Mouse (Mus musculus) CH12.LX (cell line): ENCODE results near the gene Dcaf12.

Experiments
- BHLHE40 ChIP-seq: IDR thresholded peaks from 2 replicates; pipeline ENCODE4 v1.6.1; 2011; ENCODE audit warnings: mild to moderate bottlenecking, low read depth, low read length, improper control_type of control experiment
- CHD1 ChIP-seq: IDR thresholded peaks from 2 replicates; pipeline ENCODE4 v1.6.1; 2012; ENCODE audit warnings: low read depth, low read length, improper control_type of control experiment, inconsistent platforms
- CTCF ChIP-seq, 2 experiments: IDR thresholded peaks in 1 of 2; conservative IDR thresholded peaks in 1 of 2; 2 replicates each; pipeline ENCODE4 v1.5.1; 2011 to 2012; ENCODE audit warnings: low read depth in 2 of 2, low read length in 2 of 2, improper control_type of control experiment in 1 of 2, inconsistent platforms in 1 of 2, mild to moderate bottlenecking in 1 of 2, moderate library complexity in 1 of 2
- HCFC1 ChIP-seq: IDR thresholded peaks from 2 replicates; pipeline ENCODE4 v1.6.1; 2012; ENCODE audit warnings: low read depth, mild to moderate bottlenecking, inconsistent platforms, low read length, improper control_type of control experiment
- JUND ChIP-seq: conservative IDR thresholded peaks from 2 replicates; pipeline ENCODE4 v1.6.1; 2011; ENCODE audit warnings: low read depth, low read length, improper control_type of control experiment
- MAZ ChIP-seq: IDR thresholded peaks from 2 replicates; pipeline ENCODE4 v1.6.1; 2012; ENCODE audit warnings: low read depth, mild to moderate bottlenecking, inconsistent platforms, low read length, improper control_type of control experiment, moderate library complexity
- POLR2A ChIP-seq: IDR thresholded peaks from 2 replicates; pipeline ENCODE4 v1.6.1; 2011; ENCODE audit warnings: low read depth, mild to moderate bottlenecking, improper control_type of control experiment, low read length
- RAD21 ChIP-seq: IDR thresholded peaks from 2 replicates; pipeline ENCODE4 v1.6.1; 2011; ENCODE audit warnings: low read depth, mild to moderate bottlenecking, low read length, improper control_type of control experiment, moderate library complexity
- TCF12 ChIP-seq: IDR thresholded peaks from 2 replicates; pipeline ENCODE4 v1.6.1; 2014; ENCODE audit warnings: low read depth, mild to moderate bottlenecking, inconsistent platforms, low read length, improper control_type of control experiment
- UBTF ChIP-seq: IDR thresholded peaks from 2 replicates; pipeline ENCODE4 v1.6.1; 2012; ENCODE audit warnings: low read depth, mild to moderate bottlenecking, inconsistent platforms, low read length, improper control_type of control experiment, moderate library complexity
- ZC3H11A ChIP-seq: IDR thresholded peaks from 2 replicates; pipeline ENCODE4 v1.6.1; 2012; ENCODE audit warnings: low read depth, mild to moderate bottlenecking, inconsistent platforms, low read length, improper control_type of control experiment

DNA sequence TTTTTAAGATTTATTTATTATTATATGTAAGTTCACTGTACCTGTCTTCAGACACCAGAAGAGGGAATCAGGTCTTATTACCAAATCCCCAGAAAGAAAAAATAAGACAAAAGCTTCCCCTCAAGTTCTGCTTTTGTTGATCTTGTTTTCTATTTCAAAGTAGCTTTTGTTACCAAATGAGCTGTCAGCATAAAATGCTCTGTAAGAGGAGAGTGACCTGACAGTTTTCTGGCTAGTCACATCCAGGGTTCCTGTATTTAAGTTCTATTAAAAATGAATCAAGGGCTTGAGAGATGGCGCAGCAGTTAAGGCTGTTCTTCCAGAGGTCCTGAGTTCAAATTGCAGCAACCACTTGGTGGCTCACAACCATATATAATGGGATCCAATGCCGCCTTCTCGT is 46.4 kb upstream of the Dcaf12 start:
- TF ChIP-seq BHLHE40, result no peak
- TF ChIP-seq CTCF (conservative IDR thresholded peaks at IDR 0.05 in 1 of 2, IDR thresholded peaks at IDR 0.05 in 1 of 2; ENCODE audit: low read depth in 2 of 2, low read length in 2 of 2), result no peak
- no peak for TF ChIP-seq HCFC1
- no peak for TF ChIP-seq JUND
- no peak for TF ChIP-seq POLR2A
- no peak for TF ChIP-seq CHD1
- no peak for TF ChIP-seq MAZ
- TF ChIP-seq UBTF, result no peak
- no peak for TF ChIP-seq TCF12
- TF ChIP-seq RAD21, result no peak
- no peak for TF ChIP-seq ZC3H11A
